Mouse (Mus musculus) thymus, postnatal 36 days (tissue): ENCODE measurements around the gene Aldh9a1.
A peak's percentile ranks its signal among the peaks of the same experiment; 100 is the strongest.

Experiments
- DNase-seq, 2 experiments: peaks; one replicate each; pipeline ENCODE4 v3.0.0; 2022; ENCODE audit warnings: mixed read lengths in 2 of 2

Aldh9a1 gene

GRCm38 (mm10) chr1:167385211-167385610 is 35.4 kb downstream of the Aldh9a1 start:
- no peak for DNase-seq

- no peak for DNase-seq
These were observed 35.8 kb downstream of the Aldh9a1 start for GRCm38 (mm10) chr1:167385636-167386035.

GRCm38 (mm10) chr1:167386466-167386865 is 36.7 kb downstream of the Aldh9a1 start:
- no peak for DNase-seq

GRCm38 (mm10) chr1:167387310-167387709 is 37.5 kb downstream of the Aldh9a1 start:
- no peak for DNase-seq

GRCm38 (mm10) chr1:167387796-167388195 is 38.0 kb downstream of the Aldh9a1 start:
- no peak for DNase-seq

- DNase-seq: no peak
These were observed 38.8 kb downstream of the Aldh9a1 start for GRCm38 (mm10) chr1:167388571-167388970.

GRCm38 (mm10) chr1:167389584-167389983 is 39.8 kb downstream of the Aldh9a1 start:
- DNase-seq: no peak

- no peak for DNase-seq
These were observed 40.6 kb downstream of the Aldh9a1 start for GRCm38 (mm10) chr1:167390381-167390780.

- DNase-seq: no peak
These were observed 41.5 kb downstream of the Aldh9a1 start for GRCm38 (mm10) chr1:167391241-167391640.

GRCm38 (mm10) chr1:167392031-167392640 is 42.3 kb downstream of the Aldh9a1 start:
- DNase-seq: no peak

- DNase-seq: peak in 1 of 2 experiments; percentile 10
These were observed 42.9 kb downstream of the Aldh9a1 start for GRCm38 (mm10) chr1:167392687-167393086.

- no peak for DNase-seq
These were observed 43.5 kb downstream of the Aldh9a1 start for GRCm38 (mm10) chr1:167393281-167393680.

GRCm38 (mm10) chr1:167393683-167394492 is 44.1 kb downstream of the Aldh9a1 start, which contains the start of gene Mgst3:
Gene Mgst3 (minus strand): TSS chr1:167393841.
- peak; percentile 94 to 97 for DNase-seq

- no peak for DNase-seq
These were observed 55.4 kb downstream of the Aldh9a1 start for GRCm38 (mm10) chr1:167405237-167405636.

GRCm38 (mm10) chr1:167409601-167410000 is 59.8 kb downstream of the Aldh9a1 start:
- no peak for DNase-seq

- DNase-seq: no peak
These were observed 62.4 kb downstream of the Aldh9a1 start for GRCm38 (mm10) chr1:167411991-167412715.

- peak; percentile 54 to 60 for DNase-seq
These were observed 65.1 kb downstream of the Aldh9a1 start for GRCm38 (mm10) chr1:167414846-167415245.
